Mouse (Mus musculus): ENCODE data around the gene Olfr177. TPM values are rescaled to one million over a fixed set of nuclear protein-coding genes. Genes with fewer than 3 reads are reported as not detected.

Olfr177 gene
- not detected in 2 replicates for polyA plus RNA-seq (2015; fragmentation: Nextera tagmentation; extraction: Ambion mirVana)

GRCm38 (mm10) chr16:58874668-58875067, at the start of gene Olfr177:
Olfr177 (minus strand) TSS chr16:58874768.
- no peak within 1 kb of the TSS for H3K4me3 ChIP-seq (replicated peaks)
- WGBS (ENCODE audit: insufficient replicate concordance): 33% methylated on average over 1 of the region's 1 CpGs
- H3K4me1 ChIP-seq (replicated peaks): no peaks in the 10 kb centered on the region
- H3K36me3 ChIP-seq: no peaks in the 10 kb centered on the region
- DNase-seq (no peak), ATAC-seq (ENCODE audit: low read depth) (no peak)
- no peaks in the 10 kb centered on the region for H3K9me3 ChIP-seq (replicated peaks)
- no peak within 1 kb of the TSS for H3K9ac ChIP-seq
- no peaks in the 10 kb centered on the region for H3K27me3 ChIP-seq
- no peak within 1 kb of the TSS for H3K4me2 ChIP-seq
- no peak within 1 kb of the TSS for H3K27ac ChIP-seq

- Histone ChIP-seq H3K27me3 (no peaks in the 10 kb centered on the region), H3K27ac (no peak within 1 kb of the TSS), H3K9ac (no peak within 1 kb of the TSS), H3K36me3 (no peaks in the 10 kb centered on the region), H3K4me1 (replicated peaks) (no peaks in the 10 kb centered on the region), H3K9me3 (replicated peaks) (0 out of 2 replicates have a peak, but pooled peaks cover under 1% of the 10 kb centered on the region), H3K4me3 (replicated peaks) (no peak within 1 kb of the TSS), H3K4me2 (no peak within 1 kb of the TSS)
- no peak for ATAC-seq (ENCODE audit: low read depth)
- no peak for DNase-seq
- 64% methylated on average over 3 of the region's 3 CpGs for WGBS (ENCODE audit: insufficient replicate concordance)
Measured at GRCm38 (mm10) chr16:58891963-58892362, 17.4 kb upstream of the Olfr177 start, which contains the start of gene Olfr178. Olfr178 (minus strand) TSS chr16:58892063.

- no peaks in the 10 kb centered on the region for H3K36me3 ChIP-seq
- H3K9me3 ChIP-seq (replicated peaks): 0 out of 2 replicates have a peak, but pooled peaks cover 5% of the 10 kb centered on the region
- H3K27me3 ChIP-seq: no peaks in the 10 kb centered on the region
- H3K4me1 ChIP-seq (replicated peaks): no peaks in the 10 kb centered on the region
- 72% methylated on average over 2 of the region's 2 CpGs for WGBS (ENCODE audit: insufficient replicate concordance)
- no peak overlapping the region for H3K27ac ChIP-seq
- H3K4me3 ChIP-seq (replicated peaks): no peak overlapping the region
- DNase-seq (no peak), ATAC-seq (ENCODE audit: low read depth) (no peak)
- H3K4me2 ChIP-seq: no peak overlapping the region
- H3K9ac ChIP-seq: no peak overlapping the region
Measured at GRCm38 (mm10) chr16:58884416-58884815, 9.8 kb upstream of the Olfr177 start.

GRCm38 (mm10) chr16:58861479-58861878, 13.1 kb downstream of the Olfr177 start:
- no peak overlapping the region for H3K4me3 ChIP-seq (replicated peaks)
- DNase-seq (no peak), ATAC-seq (ENCODE audit: low read depth) (no peak)
- H3K4me2 ChIP-seq: no peak overlapping the region
- H3K27me3 ChIP-seq: no peaks in the 10 kb centered on the region
- no peaks in the 10 kb centered on the region for H3K36me3 ChIP-seq
- H3K9ac ChIP-seq: no peak overlapping the region
- H3K27ac ChIP-seq: no peak overlapping the region
- 28% methylated on average over 1 of the region's 1 CpGs for WGBS (ENCODE audit: insufficient replicate concordance)
- H3K9me3 ChIP-seq (replicated peaks): no peaks in the 10 kb centered on the region
- H3K4me1 ChIP-seq (replicated peaks): no peaks in the 10 kb centered on the region

- ATAC-seq (ENCODE audit: low read depth): no peak
- Histone ChIP-seq H3K27ac (no peak overlapping the region), H3K36me3 (no peaks in the 10 kb centered on the region), H3K4me2 (no peak overlapping the region), H3K27me3 (no peaks in the 10 kb centered on the region), H3K9ac (no peak overlapping the region), H3K9me3 (replicated peaks) (no peaks in the 10 kb centered on the region), H3K4me3 (replicated peaks) (no peak overlapping the region), H3K4me1 (replicated peaks) (no peaks in the 10 kb centered on the region)
- DNase-seq: no peak
- WGBS (ENCODE audit: insufficient replicate concordance): 53% methylated on average over 2 of the region's 2 CpGs
Measured at GRCm38 (mm10) chr16:58860032-58860737, 14.4 kb downstream of the Olfr177 start.

- Histone ChIP-seq H3K9me3 (replicated peaks) (no peaks in the 10 kb centered on the region), H3K9ac (no peak within 1 kb of the TSS), H3K4me1 (replicated peaks) (no peaks in the 10 kb centered on the region), H3K27ac (no peak within 1 kb of the TSS), H3K4me3 (replicated peaks) (no peak within 1 kb of the TSS), H3K27me3 (no peaks in the 10 kb centered on the region), H3K4me2 (no peak within 1 kb of the TSS), H3K36me3 (no peaks in the 10 kb centered on the region)
- WGBS (ENCODE audit: insufficient replicate concordance): 55% methylated on average over 1 of the region's 1 CpGs
- ATAC-seq (ENCODE audit: low read depth) (no peak), DNase-seq (no peak)
Measured at GRCm38 (mm10) chr16:58826732-58827319, 47.7 kb downstream of the Olfr177 start, which contains the start of gene Olfr175-ps1. Olfr175-ps1 (minus strand) TSS chr16:58826782.

Other genes starting within 250 kb of the Olfr177 start
- gene E330017A01Rik, start 236.0 kb downstream of the Olfr177 start, polyA plus RNA-seq (2015; fragmentation: Nextera tagmentation; extraction: Ambion mirVana): not detected in 2 replicates
- gene Cpox, start 204.5 kb downstream of the Olfr177 start, polyA plus RNA-seq (2015; fragmentation: Nextera tagmentation; extraction: Ambion mirVana): 422 and 453 TPM in 2 replicates
- 0.06 and 0.16 TPM in 2 replicates for gene Gpr15, start 155.7 kb downstream of the Olfr177 start, polyA plus RNA-seq (2015; fragmentation: Nextera tagmentation; extraction: Ambion mirVana)
- 32.9 and 41.4 TPM in 2 replicates for gene Cldnd1, start 146.9 kb downstream of the Olfr177 start, polyA plus RNA-seq (2015; fragmentation: Nextera tagmentation; extraction: Ambion mirVana)
- gene Olfr172, start 111.6 kb downstream of the Olfr177 start, polyA plus RNA-seq (2015; fragmentation: Nextera tagmentation; extraction: Ambion mirVana): not detected in 2 replicates
- not detected in 2 replicates for gene Olfr173, start 74.5 kb downstream of the Olfr177 start, polyA plus RNA-seq (2015; fragmentation: Nextera tagmentation; extraction: Ambion mirVana)
- not detected in 2 replicates for gene Olfr175-ps1, start 48.0 kb downstream of the Olfr177 start, polyA plus RNA-seq (2015; fragmentation: Nextera tagmentation; extraction: Ambion mirVana)
- gene Olfr178, start 17.3 kb upstream of the Olfr177 start, polyA plus RNA-seq (2015; fragmentation: Nextera tagmentation; extraction: Ambion mirVana): not detected in 2 replicates
- not detected in 2 replicates for gene Olfr181, start 54.0 kb upstream of the Olfr177 start, polyA plus RNA-seq (2015; fragmentation: Nextera tagmentation; extraction: Ambion mirVana)
- not detected in 2 replicates for gene Olfr180, start 54.6 kb upstream of the Olfr177 start, polyA plus RNA-seq (2015; fragmentation: Nextera tagmentation; extraction: Ambion mirVana)
- not detected in 2 replicates for gene Olfr183, start 120.6 kb upstream of the Olfr177 start, polyA plus RNA-seq (2015; fragmentation: Nextera tagmentation; extraction: Ambion mirVana)
- gene Olfr186, start 155.5 kb upstream of the Olfr177 start, polyA plus RNA-seq (2015; fragmentation: Nextera tagmentation; extraction: Ambion mirVana): not detected in 2 replicates
- not detected in 2 replicates for gene Olfr187, start 165.0 kb upstream of the Olfr177 start, polyA plus RNA-seq (2015; fragmentation: Nextera tagmentation; extraction: Ambion mirVana)
- not detected in 2 replicates for gene Olfr190, start 203.2 kb upstream of the Olfr177 start, polyA plus RNA-seq (2015; fragmentation: Nextera tagmentation; extraction: Ambion mirVana)
- gene Olfr191, start 215.1 kb upstream of the Olfr177 start, polyA plus RNA-seq (2015; fragmentation: Nextera tagmentation; extraction: Ambion mirVana): not detected in 2 replicates
- not detected in 2 replicates for gene Olfr193, start 237.1 kb upstream of the Olfr177 start, polyA plus RNA-seq (2015; fragmentation: Nextera tagmentation; extraction: Ambion mirVana)
- gene Olfr194, start 246.3 kb upstream of the Olfr177 start, polyA plus RNA-seq (2015; fragmentation: Nextera tagmentation; extraction: Ambion mirVana): not detected in 2 replicates